Mouse (Mus musculus) embryonic facial prominence, embryonic 14.5 days (tissue): ENCODE data around the gene Chst8. TPM values are rescaled to one million over a fixed set of nuclear protein-coding genes. Genes with fewer than 3 reads are reported as not detected.

ENCODE experiments used
- ATAC-seq: fragments of 200-750 bp; cut with Nextera tagmentation; 2 replicates; pipeline ENCODE4 v1.8.0; 2017; ENCODE audit warnings: low read depth, moderate number of reproducible peaks, moderate TSS enrichment
- DNase-seq: peaks from one replicate; pipeline ENCODE4 v3.0.0-alpha.2; 2015; ENCODE audit warnings: low spot score
- H3K27ac ChIP-seq: fragments of 300-500 bp; sonication (generic); replicated peaks from 2 replicates; pipeline ENCODE4 v1.5.1; 2014; ENCODE audit warnings: low read depth, mild to moderate bottlenecking, low read length, moderate library complexity
- H3K27me3 ChIP-seq: fragments of 300-500 bp; sonication (generic); replicated peaks from 2 replicates; pipeline ENCODE4 v1.6.1; 2014; ENCODE audit warnings: low read length; ENCODE audit not compliant: control insufficient read depth, insufficient read depth
- H3K36me3 ChIP-seq: fragments of 300-500 bp; sonication (generic); 2 replicates; pipeline ENCODE4 v1.6.1; 2014; ENCODE audit warnings: low read length, mixed read lengths; ENCODE audit not compliant: control insufficient read depth, insufficient read depth
- H3K4me1 ChIP-seq: fragments of 300-500 bp; sonication (generic); 2 replicates; pipeline ENCODE4 v1.6.1; 2014; ENCODE audit warnings: antibody characterized with exemption, low read length; ENCODE audit not compliant: control insufficient read depth, insufficient read depth
- H3K4me2 ChIP-seq: fragments of 300-500 bp; sonication (generic); 2 replicates; pipeline ENCODE4 v1.6.1; 2014; ENCODE audit warnings: low read depth, mild to moderate bottlenecking, low read length, moderate library complexity, mixed read lengths
- H3K4me3 ChIP-seq: fragments of 300-500 bp; sonication (generic); 2 replicates; pipeline ENCODE4 v1.5.1; 2014; ENCODE audit warnings: low read depth, mild to moderate bottlenecking, low read length
- H3K9ac ChIP-seq: fragments of 300-500 bp; sonication (generic); 2 replicates; pipeline ENCODE4 v1.6.1; 2014; ENCODE audit warnings: low read depth, mild to moderate bottlenecking, low read length, moderate library complexity, mixed read lengths
- H3K9me3 ChIP-seq: fragments of 300-500 bp; sonication (generic); 2 replicates; pipeline ENCODE4 v1.6.1; 2016; ENCODE audit warnings: low read length; ENCODE audit not compliant: control insufficient read depth
- WGBS: fragments of 180-500 bp; shearing (Covaris S2); extraction: QIAGEN DNeasy Blood & Tissue Kit; methylation state at CpG from one replicate; pipeline ENCODE4 v1.1.7; 2014; 5-methylcytosine and 5-hydroxymethylcytosine counted together
- polyA plus RNA-seq: library from polyadenylated mRNA; unstranded; fragments of >200 nt; fragmentation: Nextera tagmentation; extraction: Ambion mirVana; gene quantifications from 2 replicates; pipeline ENCODE4 v1.2.1, GENCODE M21; 2014

The Chst8 gene
- polyA plus RNA-seq, 1 experiment from 2014 or later: 5.3 TPM

- H3K27me3 ChIP-seq: no peaks in the 10 kb centered on the region
- DNase-seq (no peak), ATAC-seq (no peak)
- WGBS: 77% methylated on average over 4 of the region's 4 CpGs
- H3K4me2 ChIP-seq: no peak overlapping the region
- H3K9ac ChIP-seq: no peak overlapping the region
- H3K4me1 ChIP-seq: no peaks in the 10 kb centered on the region
- no peaks in the 10 kb centered on the region for H3K9me3 ChIP-seq
- H3K36me3 ChIP-seq: no peaks in the 10 kb centered on the region
- no peak overlapping the region for H3K4me3 ChIP-seq
- H3K27ac ChIP-seq: no peak overlapping the region
These were observed 25.7 kb upstream of the Chst8 start for GRCm38 (mm10) chr7:34838231-34838630.

DNA sequence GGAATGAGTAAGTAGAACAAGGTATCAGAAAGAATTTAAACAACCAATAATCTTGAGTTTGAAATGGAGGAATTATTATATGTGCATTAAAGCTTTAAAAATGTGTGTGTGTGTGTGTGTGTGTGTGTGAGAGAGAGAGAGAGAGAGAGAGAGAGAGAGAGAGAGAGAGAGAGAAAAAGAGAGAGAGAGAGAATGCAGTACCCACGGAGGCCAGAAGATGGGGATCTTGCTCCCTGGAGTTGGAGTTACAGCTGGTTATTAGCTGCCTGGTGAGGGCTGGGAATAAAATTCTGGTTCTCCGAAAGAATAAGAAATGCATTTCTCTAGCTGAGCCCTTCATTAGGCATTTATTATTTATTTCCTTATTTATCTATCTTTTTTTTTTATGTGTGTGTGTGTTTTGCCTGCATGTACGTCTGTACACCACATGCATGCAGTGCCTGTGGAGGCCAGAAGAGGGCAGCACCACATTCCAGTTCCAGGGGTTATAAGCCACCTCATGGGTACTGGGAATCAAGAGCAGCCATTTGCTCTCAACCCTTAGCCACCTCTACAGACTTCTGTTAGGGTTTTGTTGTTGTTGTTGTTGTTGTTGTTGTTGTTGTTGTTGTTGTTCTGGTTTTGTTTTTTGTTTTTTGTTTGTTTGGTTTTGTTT, 13.9 kb upstream of the Chst8 start:
- H3K4me2 ChIP-seq: no peak overlapping the region
- no peak for DNase-seq
- H3K4me1 ChIP-seq: no peaks in the 10 kb centered on the region
- H3K9me3 ChIP-seq: peaks cover 6% of the 10 kb centered on the region; the same call in 1 of the 2 replicates
- no peak overlapping the region for H3K4me3 ChIP-seq
- H3K9ac ChIP-seq: no peak overlapping the region
- ATAC-seq: no peak
- no peaks in the 10 kb centered on the region for H3K36me3 ChIP-seq
- WGBS: 58% methylated on average over 3 of the region's 3 CpGs
- H3K27ac ChIP-seq: no peak overlapping the region
- no peaks in the 10 kb centered on the region for H3K27me3 ChIP-seq

GRCm38 (mm10) chr7:34821587-34821986, 9.1 kb upstream of the Chst8 start:
- no peak overlapping the region for H3K27ac ChIP-seq
- DNase-seq: no peak
- no peak overlapping the region for H3K9ac ChIP-seq
- H3K9me3 ChIP-seq: peaks cover 2% of the 10 kb centered on the region; the same call in 1 of the 2 replicates
- H3K4me1 ChIP-seq: no peaks in the 10 kb centered on the region
- H3K4me2 ChIP-seq: no peak overlapping the region
- no peak overlapping the region for H3K4me3 ChIP-seq
- ATAC-seq: no peak
- WGBS: 88% methylated on average over 9 of the region's 9 CpGs
- no peaks in the 10 kb centered on the region for H3K36me3 ChIP-seq
- no peaks in the 10 kb centered on the region for H3K27me3 ChIP-seq

DNA sequence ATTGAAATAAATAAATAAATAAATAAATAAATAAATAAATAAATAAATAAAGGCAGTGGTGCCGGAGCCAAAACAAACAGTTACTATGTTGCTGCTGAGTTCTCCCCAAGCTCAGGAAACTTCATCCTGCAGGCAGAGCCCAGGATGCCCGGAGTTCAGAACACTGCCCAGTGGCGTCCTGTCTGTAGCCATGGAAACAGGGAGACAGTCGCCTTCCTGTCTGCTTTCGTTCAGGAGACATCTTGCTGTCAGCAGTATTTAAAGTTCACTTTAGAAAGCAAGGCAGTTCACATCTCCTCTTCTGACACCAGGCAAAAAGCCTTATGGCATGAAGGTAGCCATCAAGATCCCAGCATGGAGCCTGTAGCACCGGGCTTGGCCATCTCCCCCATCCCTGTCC, 8.0 kb upstream of the Chst8 start:
- DNase-seq: no peak
- no peak for ATAC-seq
- no peak overlapping the region for H3K4me3 ChIP-seq
- H3K36me3 ChIP-seq: no peaks in the 10 kb centered on the region
- no peak overlapping the region for H3K27ac ChIP-seq
- H3K27me3 ChIP-seq: no peaks in the 10 kb centered on the region
- no peak overlapping the region for H3K9ac ChIP-seq
- no peak overlapping the region for H3K4me2 ChIP-seq
- no peaks in the 10 kb centered on the region for H3K9me3 ChIP-seq
- no peaks in the 10 kb centered on the region for H3K4me1 ChIP-seq
- 26% methylated on average over 6 of the region's 6 CpGs for WGBS

DNA sequence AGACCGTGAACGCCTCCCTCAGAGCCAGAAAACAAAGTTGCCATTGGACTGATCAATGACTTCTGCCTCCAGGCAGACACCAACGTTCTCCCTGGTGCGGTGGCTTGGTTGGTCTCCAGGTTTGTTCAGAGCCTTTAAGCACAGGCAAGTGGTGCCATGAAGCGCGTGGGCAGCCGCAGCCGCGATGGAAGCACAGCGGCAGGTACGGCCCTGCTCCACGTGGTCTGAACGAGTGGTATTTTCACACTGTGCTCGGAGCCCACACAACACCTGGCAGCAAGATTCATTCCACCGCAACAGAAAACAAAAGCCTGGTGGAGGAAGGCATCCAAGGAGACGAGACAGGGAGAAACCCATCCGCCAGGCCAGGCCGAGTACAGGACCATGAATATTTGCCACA, 7.3 kb upstream of the Chst8 start:
- ATAC-seq (no peak), DNase-seq (no peak)
- no peak overlapping the region for H3K4me3 ChIP-seq
- H3K27me3 ChIP-seq: no peaks in the 10 kb centered on the region; the same call in 1 of the 2 replicates
- no peaks in the 10 kb centered on the region for H3K4me1 ChIP-seq
- whole genome bisulfite sequencing: 86% methylated on average over 18 of the region's 18 CpGs
- H3K9me3 ChIP-seq: no peaks in the 10 kb centered on the region
- H3K9ac ChIP-seq: no peak overlapping the region
- H3K36me3 ChIP-seq: no peaks in the 10 kb centered on the region
- no peak overlapping the region for H3K4me2 ChIP-seq
- H3K27ac ChIP-seq: no peak overlapping the region

GRCm38 (mm10) chr7:34818660-34819059, 6.1 kb upstream of the Chst8 start:
- no peaks in the 10 kb centered on the region for H3K36me3 ChIP-seq
- peaks cover 5% of the 10 kb centered on the region for H3K27me3 ChIP-seq
- WGBS: 72% methylated on average over 5 of the region's 5 CpGs
- H3K4me3 ChIP-seq: no peak overlapping the region
- no peak overlapping the region for H3K27ac ChIP-seq
- ATAC-seq (no peak), DNase-seq (no peak)
- H3K9ac ChIP-seq: no peak overlapping the region
- no peaks in the 10 kb centered on the region for H3K4me1 ChIP-seq
- H3K4me2 ChIP-seq: no peak overlapping the region
- H3K9me3 ChIP-seq: no peaks in the 10 kb centered on the region

- Histone ChIP-seq H3K4me3 (no peak overlapping the region), H3K9me3 (no peaks in the 10 kb centered on the region), H3K9ac (no peak overlapping the region), H3K27ac (no peak overlapping the region), H3K4me2 (no peak overlapping the region), H3K27me3 (peaks cover 22% of the 10 kb centered on the region), H3K36me3 (no peaks in the 10 kb centered on the region), H3K4me1 (peaks cover under 1% of the 10 kb centered on the region; the same call in 1 of the 2 replicates)
- ATAC-seq (no peak), DNase-seq (no peak)
- WGBS: 82% methylated on average over 7 of the region's 7 CpGs
These were observed 4.5 kb upstream of the Chst8 start for GRCm38 (mm10) chr7:34816981-34817380.

DNA sequence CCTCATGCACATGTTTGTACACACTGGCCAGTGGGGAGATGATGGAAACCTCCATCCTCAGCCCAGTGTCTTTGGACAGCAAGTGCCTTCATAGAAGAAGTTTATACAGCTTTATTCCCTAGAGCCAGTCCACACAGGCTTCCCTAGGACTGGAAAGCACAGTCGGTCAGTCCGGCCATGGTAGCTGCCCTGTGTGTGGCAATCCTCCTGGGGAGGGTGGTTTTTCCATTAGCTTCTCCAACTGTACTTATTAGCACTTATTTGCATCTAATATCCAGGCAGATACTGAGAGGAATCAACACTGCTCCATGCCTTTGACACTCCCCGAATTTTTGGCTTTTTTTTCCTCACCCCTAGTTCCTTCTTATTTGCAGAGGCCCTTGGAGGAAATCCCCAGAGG, 2.3 kb upstream of the Chst8 start:
- H3K36me3 ChIP-seq: no peaks in the 10 kb centered on the region
- no peak overlapping the region for H3K4me2 ChIP-seq
- peaks cover 44% of the 10 kb centered on the region for H3K27me3 ChIP-seq
- ATAC-seq (no peak), DNase-seq (no peak)
- WGBS: 65% methylated on average over 3 of the region's 3 CpGs
- H3K4me3 ChIP-seq: no peak overlapping the region
- H3K9me3 ChIP-seq: no peaks in the 10 kb centered on the region
- H3K27ac ChIP-seq: no peak overlapping the region
- H3K4me1 ChIP-seq: peaks cover 7% of the 10 kb centered on the region; the same call in 1 of the 2 replicates
- H3K9ac ChIP-seq: no peak overlapping the region
